Mouse (Mus musculus): ENCODE results near the gene Wdr4. TPM values are rescaled to one million over a fixed set of nuclear protein-coding genes. Genes with fewer than 3 reads are reported as not detected.

The Wdr4 gene
- polyA plus RNA-seq, 1 experiment, result 26.1 TPM

DNA sequence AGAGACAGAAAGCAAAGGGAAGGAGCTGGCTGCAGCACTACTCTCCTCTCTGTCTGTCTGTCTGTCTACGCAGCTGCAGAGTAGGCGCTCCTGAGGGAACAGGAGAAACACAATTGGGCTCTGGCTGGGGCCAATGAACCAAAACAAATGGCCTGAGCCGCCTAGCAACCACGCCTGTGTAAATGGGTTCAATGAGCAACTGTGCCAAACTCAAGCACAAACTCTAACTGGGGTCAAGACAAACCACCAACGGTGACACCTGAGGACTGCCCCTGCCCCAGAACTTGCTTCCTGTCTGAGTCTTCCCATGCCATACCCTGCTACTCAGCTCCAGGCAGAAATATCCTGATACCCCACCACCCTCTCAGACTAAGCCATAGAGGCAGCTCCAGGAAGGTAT, 14.8 kb downstream of the Wdr4 start:
- peaks cover 15% of the 10 kb centered on the region for H3K36me3 ChIP-seq (ENCODE audit: control insufficient read depth, insufficient read depth)
- no peak overlapping the region for H3ac ChIP-seq (ENCODE audit: control insufficient read depth, insufficient read length)
- H3K4me3 ChIP-seq, result no peak overlapping the region
- no peaks in the 10 kb centered on the region for H3K27me3 ChIP-seq (ENCODE audit: control insufficient read depth, insufficient read depth, insufficient read length)
- TF ChIP-seq TCF12 (IDR thresholded peaks at IDR 0.05; ENCODE audit: insufficient read depth, poor library complexity, severe bottlenecking) (no peak), MYOD1 (IDR thresholded peaks at IDR 0.05; ENCODE audit: control insufficient read depth in 1 of 3, insufficient read length in 2 of 3, low read depth in 2 of 3) (no peak), CEBPB (IDR thresholded peaks at IDR 0.05; ENCODE audit: insufficient read depth, poor library complexity, severe bottlenecking) (no peak), TCF3 (IDR thresholded peaks at IDR 0.05; ENCODE audit: insufficient read length, low read depth) (no peak), POLR2A (IDR thresholded peaks at IDR 0.05; ENCODE audit: insufficient read length, low read depth) (no peak), USF1 (IDR thresholded peaks at IDR 0.05; ENCODE audit: low read depth) (no peak), MAX (IDR thresholded peaks at IDR 0.05; ENCODE audit: low read depth) (no peak), POLR2AphosphoS2 (IDR thresholded peaks at IDR 0.05; ENCODE audit: insufficient read length, low read depth) (no peak)
- H3K79me2 ChIP-seq (ENCODE audit: control insufficient read depth, insufficient read depth), result peaks cover 8% of the 10 kb centered on the region
- H3K4me2 ChIP-seq (ENCODE audit: low read depth), result no peak overlapping the region

DNA sequence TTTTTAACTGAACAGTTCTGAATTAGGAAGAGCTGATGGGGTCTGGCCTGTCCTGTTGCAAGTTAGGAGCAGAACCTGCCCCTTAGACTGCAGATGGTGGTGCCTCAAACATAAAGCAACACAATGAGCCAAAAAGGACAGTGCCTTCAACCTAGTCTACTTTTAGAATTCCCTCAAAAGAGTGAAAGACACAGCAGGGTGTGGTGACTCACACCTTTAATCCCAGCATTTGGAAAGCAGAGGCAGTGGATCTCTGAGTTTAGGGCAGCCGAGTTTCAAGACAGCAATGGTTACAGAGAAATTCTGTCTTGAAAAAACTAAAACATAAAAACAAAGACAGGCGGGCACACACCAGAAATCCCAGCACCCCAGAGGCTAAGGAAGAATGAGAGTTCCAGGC, 15.8 kb downstream of the Wdr4 start:
- peaks cover 6% of the 10 kb centered on the region for H3K79me2 ChIP-seq (ENCODE audit: control insufficient read depth, insufficient read depth)
- TF ChIP-seq MAX (IDR thresholded peaks at IDR 0.05; ENCODE audit: low read depth), result no peak
- no peak for TF ChIP-seq CEBPB (IDR thresholded peaks at IDR 0.05; ENCODE audit: insufficient read depth, poor library complexity, severe bottlenecking)
- no peak for TF ChIP-seq REST (IDR thresholded peaks at IDR 0.05; ENCODE audit: insufficient read depth, insufficient read length)
- TF ChIP-seq MYOG (IDR thresholded peaks at IDR 0.05; ENCODE audit: control insufficient read depth in 1 of 3, insufficient read depth in 1 of 3, insufficient read length in 2 of 3, low read depth in 2 of 3), result no peak
- TF ChIP-seq USF1 (IDR thresholded peaks at IDR 0.05; ENCODE audit: low read depth), result no peak
- TF ChIP-seq TCF12 (IDR thresholded peaks at IDR 0.05; ENCODE audit: insufficient read depth, poor library complexity, severe bottlenecking), result no peak
- no peak for TF ChIP-seq MYOD1 (IDR thresholded peaks at IDR 0.05; ENCODE audit: control insufficient read depth in 1 of 3, insufficient read length in 2 of 3, low read depth in 2 of 3)
- no peak for TF ChIP-seq SRF (IDR thresholded peaks at IDR 0.05; ENCODE audit: control insufficient read depth, insufficient read length, low read depth)
- TF ChIP-seq POLR2A (IDR thresholded peaks at IDR 0.05; ENCODE audit: insufficient read length, low read depth), result no peak
- no peak for TF ChIP-seq POLR2AphosphoS2 (IDR thresholded peaks at IDR 0.05; ENCODE audit: insufficient read length, low read depth)
- TF ChIP-seq TCF3 (IDR thresholded peaks at IDR 0.05; ENCODE audit: insufficient read length, low read depth), result no peak
- no peak for TF ChIP-seq E2F4 (IDR thresholded peaks at IDR 0.05; ENCODE audit: insufficient read depth)
- H3K27me3 ChIP-seq (ENCODE audit: control insufficient read depth, insufficient read depth, insufficient read length), result no peaks in the 10 kb centered on the region

DNA sequence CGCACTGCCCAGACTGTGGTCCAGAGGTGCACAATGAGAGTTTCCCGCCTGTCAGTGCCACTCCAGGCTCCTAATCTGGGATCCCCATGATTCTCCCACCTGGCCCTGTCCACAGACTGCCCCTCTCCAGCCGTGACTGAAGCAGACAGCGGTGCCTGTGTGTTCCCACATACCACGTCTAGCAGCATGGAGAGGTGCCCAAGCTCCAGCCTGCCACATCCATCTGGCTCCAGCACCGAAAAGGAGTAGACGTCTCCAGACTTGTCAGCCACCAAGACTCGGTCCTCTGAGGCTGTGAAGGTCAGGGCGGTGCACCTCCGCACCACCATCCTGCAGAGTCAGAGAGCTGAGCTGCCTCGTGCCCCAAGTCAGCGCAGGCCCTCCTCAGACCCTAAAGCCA, 16.4 kb downstream of the Wdr4 start:
- H3K36me3 ChIP-seq (ENCODE audit: control insufficient read depth, insufficient read depth), result peaks cover 9% of the 10 kb centered on the region
- peaks cover 6% of the 10 kb centered on the region for H3K79me2 ChIP-seq (ENCODE audit: control insufficient read depth, insufficient read depth)
- TF ChIP-seq POLR2AphosphoS2 (IDR thresholded peaks at IDR 0.05; ENCODE audit: insufficient read length, low read depth) (no peak), MYOG (IDR thresholded peaks at IDR 0.05; ENCODE audit: control insufficient read depth in 1 of 3, insufficient read depth in 1 of 3, insufficient read length in 2 of 3, low read depth in 2 of 3) (no peak), TCF3 (IDR thresholded peaks at IDR 0.05; ENCODE audit: insufficient read length, low read depth) (no peak)
- H3K4me2 ChIP-seq (ENCODE audit: low read depth), result no peak overlapping the region
- H3K4me3 ChIP-seq, result no peak overlapping the region
- no peak overlapping the region for H3ac ChIP-seq (ENCODE audit: control insufficient read depth, insufficient read length)
- no peaks in the 10 kb centered on the region for H3K27me3 ChIP-seq (ENCODE audit: control insufficient read depth, insufficient read depth, insufficient read length)

More for the DNA sequence above, 15.8 kb downstream of the Wdr4 start:
- Histone ChIP-seq H3K4me3 (no peak overlapping the region), H3ac (ENCODE audit: control insufficient read depth, insufficient read length) (no peak overlapping the region), H3K4me2 (ENCODE audit: low read depth) (no peak overlapping the region), H3K36me3 (ENCODE audit: control insufficient read depth, insufficient read depth) (peaks cover 12% of the 10 kb centered on the region)

DNA sequence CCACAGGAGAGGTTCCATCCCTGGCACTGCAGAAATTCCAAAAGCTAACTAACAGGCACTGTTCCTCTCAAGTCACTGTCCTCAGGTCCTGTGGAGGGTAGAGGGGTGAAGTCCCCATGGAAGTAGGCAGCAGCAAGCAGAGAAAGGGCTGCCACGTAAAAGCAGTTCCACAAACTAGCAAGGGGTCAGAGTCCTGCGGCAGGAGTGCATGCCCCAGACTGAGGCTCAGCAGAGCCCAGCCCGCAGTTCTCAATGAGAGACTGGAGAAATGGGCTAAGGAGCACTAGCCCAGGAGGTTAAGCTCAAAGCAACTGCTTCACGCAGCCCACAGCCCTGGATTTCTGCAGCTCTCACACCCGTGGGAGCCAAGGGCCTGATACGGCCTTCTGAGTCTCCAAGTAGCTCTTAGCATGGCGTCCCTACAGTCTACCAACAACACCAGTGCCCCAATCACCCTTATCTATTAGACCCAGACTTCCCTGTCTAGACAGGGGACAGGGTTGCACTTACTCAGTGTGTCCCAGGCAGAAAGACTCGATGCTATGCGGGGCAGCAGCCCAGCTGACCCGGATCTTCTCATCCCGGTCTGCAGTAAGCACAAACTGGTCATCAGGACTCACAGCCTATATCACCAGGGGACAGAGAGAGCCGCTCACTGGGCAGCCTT, 17.4 kb downstream of the Wdr4 start:
- H3K27me3 ChIP-seq (ENCODE audit: control insufficient read depth, insufficient read depth, insufficient read length), result no peaks in the 10 kb centered on the region
- H3K4me2 ChIP-seq (ENCODE audit: low read depth), result no peak overlapping the region
- TF ChIP-seq CEBPB (IDR thresholded peaks at IDR 0.05; ENCODE audit: insufficient read depth, poor library complexity, severe bottlenecking) (no peak), POLR2A (IDR thresholded peaks at IDR 0.05; ENCODE audit: insufficient read length, low read depth) (no peak), TCF12 (IDR thresholded peaks at IDR 0.05; ENCODE audit: insufficient read depth, poor library complexity, severe bottlenecking) (no peak), MYOD1 (IDR thresholded peaks at IDR 0.05; ENCODE audit: control insufficient read depth in 1 of 3, insufficient read length in 2 of 3, low read depth in 2 of 3) (no peak), MAX (IDR thresholded peaks at IDR 0.05; ENCODE audit: low read depth) (no peak), REST (IDR thresholded peaks at IDR 0.05; ENCODE audit: insufficient read depth, insufficient read length) (no peak), SRF (IDR thresholded peaks at IDR 0.05; ENCODE audit: control insufficient read depth, insufficient read length, low read depth) (no peak), TCF3 (IDR thresholded peaks at IDR 0.05; ENCODE audit: insufficient read length, low read depth) (no peak), POLR2AphosphoS2 (IDR thresholded peaks at IDR 0.05; ENCODE audit: insufficient read length, low read depth) (no peak), MYOG (IDR thresholded peaks at IDR 0.05; ENCODE audit: control insufficient read depth in 1 of 3, insufficient read depth in 1 of 3, insufficient read length in 2 of 3, low read depth in 2 of 3) (no peak), USF1 (IDR thresholded peaks at IDR 0.05; ENCODE audit: low read depth) (no peak)
- no peak overlapping the region for H3ac ChIP-seq (ENCODE audit: control insufficient read depth, insufficient read length)
- peaks cover 6% of the 10 kb centered on the region for H3K79me2 ChIP-seq (ENCODE audit: control insufficient read depth, insufficient read depth)
- no peak overlapping the region for H3K4me3 ChIP-seq
- H3K36me3 ChIP-seq (ENCODE audit: control insufficient read depth, insufficient read depth), result no peaks in the 10 kb centered on the region

DNA sequence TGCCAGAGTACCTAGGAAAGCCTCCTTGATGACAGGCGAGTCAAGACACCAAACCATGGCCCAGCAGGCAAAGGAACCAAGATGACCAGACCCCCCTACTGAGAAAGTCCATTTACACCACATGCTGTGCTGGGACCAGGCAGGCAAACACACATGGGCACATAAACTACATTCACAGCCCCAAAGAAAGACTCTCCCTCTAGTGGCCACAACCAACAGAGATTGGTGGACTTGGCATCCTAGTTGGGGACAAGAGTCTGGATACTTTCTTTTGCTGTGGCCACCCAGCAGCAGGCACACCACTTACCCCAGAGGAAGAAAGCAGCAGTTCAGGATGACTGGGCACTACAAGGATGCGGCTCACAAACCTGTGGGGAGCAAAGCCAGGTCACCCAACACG, 18.9 kb downstream of the Wdr4 start:
- H3K36me3 ChIP-seq (ENCODE audit: control insufficient read depth, insufficient read depth), result peaks cover 7% of the 10 kb centered on the region
- H3K4me2 ChIP-seq (ENCODE audit: low read depth), result no peak overlapping the region
- TF ChIP-seq TCF3 (IDR thresholded peaks at IDR 0.05; ENCODE audit: insufficient read length, low read depth) (no peak), USF1 (IDR thresholded peaks at IDR 0.05; ENCODE audit: low read depth) (no peak), POLR2AphosphoS2 (IDR thresholded peaks at IDR 0.05; ENCODE audit: insufficient read length, low read depth) (no peak), MYOD1 (IDR thresholded peaks at IDR 0.05; ENCODE audit: control insufficient read depth in 1 of 3, insufficient read length in 2 of 3, low read depth in 2 of 3) (no peak), CEBPB (IDR thresholded peaks at IDR 0.05; ENCODE audit: insufficient read depth, poor library complexity, severe bottlenecking) (no peak), TCF12 (IDR thresholded peaks at IDR 0.05; ENCODE audit: insufficient read depth, poor library complexity, severe bottlenecking) (no peak), E2F4 (IDR thresholded peaks at IDR 0.05; ENCODE audit: insufficient read depth) (no peak), REST (IDR thresholded peaks at IDR 0.05; ENCODE audit: insufficient read depth, insufficient read length) (no peak)
- no peak overlapping the region for H3ac ChIP-seq (ENCODE audit: control insufficient read depth, insufficient read length)
- H3K4me3 ChIP-seq, result no peak overlapping the region
- no peaks in the 10 kb centered on the region for H3K27me3 ChIP-seq (ENCODE audit: control insufficient read depth, insufficient read depth, insufficient read length)
- H3K79me2 ChIP-seq (ENCODE audit: control insufficient read depth, insufficient read depth), result peaks cover 6% of the 10 kb centered on the region

Data from myocyte (in vitro differentiated cells).